Mouse (Mus musculus): ENCODE data around the gene Psmb8. TPM values are rescaled to one million over a fixed set of nuclear protein-coding genes. Genes with fewer than 3 reads are reported as not detected.

Gene Psmb8
- polyA plus RNA-seq, 1 experiment = not detected

- 82% methylated on average over 2 of the region's 2 CpGs for WGBS
- TF ChIP-seq CTCF (IDR thresholded peaks at IDR 0.05; ENCODE audit: insufficient read depth, low read depth, low read length) = no peak
Observed at GRCm38 (mm10) chr17:34248764-34249163, 51.2 kb downstream of the Psmb8 start.

GRCm38 (mm10) chr17:34249361-34249760 is 51.8 kb downstream of the Psmb8 start:
- 49% methylated on average over 3 of the region's 3 CpGs for WGBS
- no peak for TF ChIP-seq POLR2A (IDR thresholded peaks at IDR 0.05; ENCODE audit: insufficient read depth, low read depth, low read length)
- TF ChIP-seq CTCF (IDR thresholded peaks at IDR 0.05; ENCODE audit: insufficient read depth, low read depth, low read length) = no peak

More at GRCm38 (mm10) chr17:34248764-34249163, 51.2 kb downstream of the Psmb8 start:
- no peak overlapping the region for H3K4me3 ChIP-seq (ENCODE audit: insufficient read depth, low read depth, low read length)
- H3K27ac ChIP-seq (ENCODE audit: insufficient read depth, low read depth, low read length) = 0 out of 2 replicates have a peak overlapping the region, but pooled peaks have one; percentile 27
- H3K4me1 ChIP-seq (ENCODE audit: control insufficient read depth, insufficient read depth, low read length) = peaks cover 8% of the 10 kb centered on the region; the same call in 1 of the 2 replicates

GRCm38 (mm10) chr17:34249878-34250277 is 52.4 kb downstream of the Psmb8 start:
- H3K4me1 ChIP-seq (ENCODE audit: control insufficient read depth, insufficient read depth, low read length) = peaks cover 8% of the 10 kb centered on the region; the same call in 1 of the 2 replicates
- TF ChIP-seq CTCF (IDR thresholded peaks at IDR 0.05; ENCODE audit: insufficient read depth, low read depth, low read length) (no peak), POLR2A (IDR thresholded peaks at IDR 0.05; ENCODE audit: insufficient read depth, low read depth, low read length) (no peak)
- 8% methylated on average over 4 of the region's 4 CpGs for WGBS
- no peak overlapping the region for H3K4me3 ChIP-seq (ENCODE audit: insufficient read depth, low read depth, low read length)
- no peak overlapping the region for H3K27ac ChIP-seq (ENCODE audit: insufficient read depth, low read depth, low read length)

More at GRCm38 (mm10) chr17:34249361-34249760, 51.8 kb downstream of the Psmb8 start:
- no peak overlapping the region for H3K27ac ChIP-seq (ENCODE audit: insufficient read depth, low read depth, low read length)
- no peak overlapping the region for H3K4me3 ChIP-seq (ENCODE audit: insufficient read depth, low read depth, low read length)
- H3K4me1 ChIP-seq (ENCODE audit: control insufficient read depth, insufficient read depth, low read length) = peaks cover 8% of the 10 kb centered on the region; the same call in 1 of the 2 replicates

Other genes with a start within 250 kb of the Psmb8 start
- gene B3galt4, start 246.2 kb upstream of the Psmb8 start, polyA plus RNA-seq (2012; ENCODE audit: insufficient read depth, insufficient read length, low replicate concordance, missing spikeins) = not detected in 2 replicates
- gene Vps52, start 241.9 kb upstream of the Psmb8 start, polyA plus RNA-seq (2012; ENCODE audit: insufficient read depth, insufficient read length, low replicate concordance, missing spikeins) = not detected in 2 replicates
- 1,298 TPM in 1 of 2 replicates, not detected in the other for gene Rps18, start 241.7 kb upstream of the Psmb8 start, polyA plus RNA-seq (2012; ENCODE audit: insufficient read depth, insufficient read length, low replicate concordance, missing spikeins)
- gene H2-K1, start 197.4 kb upstream of the Psmb8 start, polyA plus RNA-seq (2012; ENCODE audit: insufficient read depth, insufficient read length, low replicate concordance, missing spikeins) = not detected in 2 replicates
- gene Ring1, start 173.0 kb upstream of the Psmb8 start, polyA plus RNA-seq (2012; ENCODE audit: insufficient read depth, insufficient read length, low replicate concordance, missing spikeins) = not detected in 2 replicates
- not detected in 2 replicates for gene H2-Ke6, start 169.7 kb upstream of the Psmb8 start, polyA plus RNA-seq (2012; ENCODE audit: insufficient read depth, insufficient read length, low replicate concordance, missing spikeins)
- not detected in 2 replicates for gene Slc39a7, start 166.0 kb upstream of the Psmb8 start, polyA plus RNA-seq (2012; ENCODE audit: insufficient read depth, insufficient read length, low replicate concordance, missing spikeins)
- not detected in 2 replicates for gene Rxrb, start 165.9 kb upstream of the Psmb8 start, polyA plus RNA-seq (2012; ENCODE audit: insufficient read depth, insufficient read length, low replicate concordance, missing spikeins)
- not detected in 2 replicates for gene Col11a2, start 158.3 kb upstream of the Psmb8 start, polyA plus RNA-seq (2012; ENCODE audit: insufficient read depth, insufficient read length, low replicate concordance, missing spikeins)
- not detected in 2 replicates for gene H2-Oa, start 105.4 kb upstream of the Psmb8 start, polyA plus RNA-seq (2012; ENCODE audit: insufficient read depth, insufficient read length, low replicate concordance, missing spikeins)
- not detected in 2 replicates for gene H2-DMa, start 78.2 kb upstream of the Psmb8 start, polyA plus RNA-seq (2012; ENCODE audit: insufficient read depth, insufficient read length, low replicate concordance, missing spikeins)
- gene Brd2, start 75.1 kb upstream of the Psmb8 start, polyA plus RNA-seq (2012; ENCODE audit: insufficient read depth, insufficient read length, low replicate concordance, missing spikeins) = 233 TPM in 1 of 2 replicates, not detected in the other
- gene H2-DMb2, start 54.4 kb upstream of the Psmb8 start, polyA plus RNA-seq (2012; ENCODE audit: insufficient read depth, insufficient read length, low replicate concordance, missing spikeins) = not detected in 2 replicates
- gene H2-DMb1, start 44.6 kb upstream of the Psmb8 start, polyA plus RNA-seq (2012; ENCODE audit: insufficient read depth, insufficient read length, low replicate concordance, missing spikeins) = not detected in 2 replicates
- gene Tap1, start 10.2 kb upstream of the Psmb8 start, polyA plus RNA-seq (2012; ENCODE audit: insufficient read depth, insufficient read length, low replicate concordance, missing spikeins) = not detected in 2 replicates
- 272 TPM in 1 of 2 replicates, not detected in the other for gene Psmb9, start 10.0 kb upstream of the Psmb8 start, polyA plus RNA-seq (2012; ENCODE audit: insufficient read depth, insufficient read length, low replicate concordance, missing spikeins)
- 159 TPM in 1 of 2 replicates, not detected in the other for gene Tap2, start 5.8 kb downstream of the Psmb8 start, polyA plus RNA-seq (2012; ENCODE audit: insufficient read depth, insufficient read length, low replicate concordance, missing spikeins)
- not detected in 2 replicates for gene H2-Ob, start 41.2 kb downstream of the Psmb8 start, polyA plus RNA-seq (2012; ENCODE audit: insufficient read depth, insufficient read length, low replicate concordance, missing spikeins)
- gene H2-Ab1, start 60.0 kb downstream of the Psmb8 start, polyA plus RNA-seq (2012; ENCODE audit: insufficient read depth, insufficient read length, low replicate concordance, missing spikeins) = not detected in 2 replicates
- gene H2-Aa, start 90.1 kb downstream of the Psmb8 start, polyA plus RNA-seq (2012; ENCODE audit: insufficient read depth, insufficient read length, low replicate concordance, missing spikeins) = 508 and 641 TPM in 2 replicates
- gene H2-Eb1, start 108.1 kb downstream of the Psmb8 start, polyA plus RNA-seq (2012; ENCODE audit: insufficient read depth, insufficient read length, low replicate concordance, missing spikeins) = 452 TPM in 1 of 2 replicates, not detected in the other
- not detected in 2 replicates for gene H2-Eb2, start 127.9 kb downstream of the Psmb8 start, polyA plus RNA-seq (2012; ENCODE audit: insufficient read depth, insufficient read length, low replicate concordance, missing spikeins)
- not detected in 2 replicates for gene Btnl2, start 157.1 kb downstream of the Psmb8 start, polyA plus RNA-seq (2012; ENCODE audit: insufficient read depth, insufficient read length, low replicate concordance, missing spikeins)
- gene Btnl1, start 179.4 kb downstream of the Psmb8 start, polyA plus RNA-seq (2012; ENCODE audit: insufficient read depth, insufficient read length, low replicate concordance, missing spikeins) = not detected in 2 replicates
- not detected in 2 replicates for gene BC051142, start 201.1 kb downstream of the Psmb8 start, polyA plus RNA-seq (2012; ENCODE audit: insufficient read depth, insufficient read length, low replicate concordance, missing spikeins)

Measured in olfactory bulb, adult 2 months (tissue).